Mouse (Mus musculus) right cerebral cortex, postnatal 10 days (tissue): Measurements from ENCODE around the gene Mgat4a.
"Not testable (repeated sequence)": the region's sequence is repeated elsewhere in the genome, so short reads cannot be mapped to it uniquely, and the experiment has no call there.

Source experiments
- DNase-seq, 2 experiments: peaks; one replicate each; pipeline ENCODE4 v3.0.0; 2021; ENCODE audit warnings: low spot score in 2 of 2

The Mgat4a gene

DNA sequence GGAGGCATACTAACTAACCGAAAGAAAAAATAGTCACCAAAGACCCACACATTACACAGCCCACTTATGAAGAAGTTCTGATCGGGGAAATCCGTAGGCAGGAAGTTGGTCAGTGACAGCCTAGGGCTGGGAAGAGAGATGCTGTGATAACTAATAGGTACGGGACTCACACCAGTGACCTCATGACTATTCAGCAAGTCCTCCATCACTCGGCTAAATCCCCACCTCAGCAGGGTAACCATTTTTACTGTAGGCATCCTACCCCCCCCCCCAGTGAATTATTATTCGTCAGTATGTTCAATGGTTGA lies 8.3 kb downstream of the Mgat4a start:
- no peak for DNase-seq

DNA sequence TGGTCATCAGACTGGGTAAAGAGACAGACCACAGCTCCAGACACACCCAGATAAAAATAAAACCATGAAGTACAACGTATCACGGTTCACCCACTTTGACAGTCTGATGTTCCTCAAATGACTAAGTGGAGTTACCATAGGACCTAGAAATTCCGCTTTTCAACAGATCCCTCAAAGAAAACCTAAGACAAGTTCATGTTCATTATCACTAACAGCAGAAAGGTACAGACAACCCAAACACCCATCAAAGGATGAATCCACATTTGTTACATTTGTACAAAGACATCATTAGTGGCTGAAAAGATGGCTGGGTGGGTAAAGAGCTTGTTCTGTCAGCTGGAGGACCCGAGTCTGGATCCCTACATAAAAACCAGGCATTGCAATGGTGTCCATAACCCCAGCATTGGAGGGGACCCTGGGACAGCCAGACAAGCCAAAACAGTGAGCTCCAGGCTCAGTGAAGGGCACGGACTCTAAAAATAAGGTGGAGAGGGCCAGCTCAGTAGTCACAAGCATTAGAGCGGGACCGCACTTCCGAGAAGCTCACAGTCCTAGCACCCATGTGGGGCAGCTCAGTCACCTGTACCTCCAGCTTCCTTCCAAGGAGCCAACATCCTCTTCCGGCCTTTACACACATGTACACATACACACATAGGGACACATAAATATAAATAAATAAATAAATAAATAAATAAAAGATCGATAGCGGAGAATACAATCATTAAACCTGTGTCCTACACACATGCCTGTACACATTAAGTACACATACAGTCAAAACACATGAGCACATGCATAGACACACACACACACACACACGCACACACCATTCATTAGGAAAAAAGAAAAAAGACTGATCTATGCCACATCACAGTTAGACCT lies 8.9 kb downstream of the Mgat4a start:
- DNase-seq = no peak

DNA sequence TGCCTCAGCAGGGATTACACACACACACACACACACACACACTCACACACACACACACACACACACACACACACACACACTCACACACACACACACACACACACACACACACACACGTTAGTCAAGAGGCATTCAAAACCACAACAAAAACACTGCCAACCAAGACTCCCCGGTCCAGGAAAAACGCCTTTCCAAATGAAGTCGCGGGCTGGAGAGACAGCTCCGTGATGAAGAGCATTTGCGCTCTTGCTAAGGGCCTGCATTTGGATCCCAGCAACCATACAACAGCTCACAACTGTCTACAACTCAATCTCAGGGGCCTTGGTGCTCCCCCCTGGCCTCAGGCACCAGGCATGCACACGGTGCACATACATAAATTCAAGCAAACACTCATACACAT lies 10.8 kb downstream of the Mgat4a start:
- no peak for DNase-seq

DNA sequence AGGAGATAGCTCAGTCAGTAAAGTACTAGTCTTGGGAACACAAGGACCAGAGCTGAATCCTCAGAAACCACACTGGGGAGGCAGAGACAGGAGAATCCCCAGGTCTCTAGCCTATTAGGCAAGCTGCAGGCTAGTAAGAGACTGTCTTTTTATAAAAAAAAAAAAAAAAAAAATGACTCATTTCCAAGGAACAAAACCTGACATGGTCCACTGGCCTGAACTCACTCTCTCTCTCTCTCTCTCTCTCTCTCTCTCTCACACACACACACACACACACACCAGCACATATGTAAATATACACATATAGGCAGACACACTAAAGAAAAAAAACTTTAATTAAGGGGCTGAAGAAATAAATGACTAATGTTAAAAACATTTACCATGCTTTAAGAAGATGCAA lies 14.6 kb downstream of the Mgat4a start:
- no peak for DNase-seq

DNA sequence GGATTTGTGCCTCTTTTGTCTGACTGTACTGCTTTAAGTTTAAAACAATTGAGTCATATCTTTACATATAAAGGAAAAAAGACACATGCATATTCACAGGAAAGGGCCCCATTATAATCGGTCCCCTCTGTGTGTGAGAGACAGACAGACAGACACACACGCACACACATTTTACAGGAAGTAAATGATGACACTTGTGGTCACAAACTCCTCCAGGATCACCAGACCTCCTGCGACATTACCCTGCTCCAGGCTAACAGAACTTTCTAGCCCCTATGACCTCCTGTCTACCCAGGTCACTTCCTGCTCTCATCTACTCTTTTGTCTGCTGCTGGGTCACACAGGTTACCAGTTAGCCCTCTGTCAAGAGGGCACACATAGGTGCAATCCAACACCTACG lies 16.1 kb downstream of the Mgat4a start:
- DNase-seq = no peak

DNA sequence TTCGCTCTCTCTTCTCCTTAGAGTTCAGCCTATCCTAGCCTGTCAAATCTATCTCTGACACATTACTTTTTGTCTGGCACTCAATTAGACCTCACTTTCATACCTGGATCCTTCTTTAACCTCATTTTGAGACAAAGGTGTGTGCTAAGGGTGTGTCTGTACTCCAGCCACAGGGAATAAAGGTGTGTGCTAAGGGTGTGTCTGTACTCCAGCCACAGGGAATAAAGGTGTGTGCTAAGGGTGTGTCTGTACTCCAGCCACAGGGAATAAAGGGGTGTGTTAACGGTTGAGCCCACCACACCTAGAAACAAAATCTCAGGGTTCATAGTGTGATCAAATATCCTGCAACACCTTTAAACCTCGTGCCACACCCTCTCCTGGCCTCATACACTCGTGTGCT lies 16.7 kb downstream of the Mgat4a start:
- DNase-seq = not testable (repeated sequence)

DNA sequence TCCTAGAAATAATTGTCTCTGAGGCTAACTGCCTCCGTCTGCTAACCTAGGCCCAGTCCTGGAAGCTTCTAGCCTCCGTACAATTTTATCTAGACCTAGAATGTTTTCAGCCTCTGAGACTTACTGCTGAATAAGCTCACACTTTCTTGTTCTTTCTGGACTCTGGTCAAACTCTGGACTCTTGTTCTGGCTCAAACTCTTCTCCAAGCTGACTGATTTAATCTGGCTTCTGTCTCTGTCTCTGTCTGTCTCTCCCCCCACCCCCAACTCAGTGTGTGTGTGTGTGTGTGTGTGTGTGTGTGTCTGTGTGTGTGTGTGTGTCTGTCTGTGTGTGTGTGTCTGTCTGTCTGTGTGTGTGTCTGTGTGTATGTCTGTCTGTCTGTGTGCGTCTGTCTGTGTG lies 17.3 kb downstream of the Mgat4a start:
- not testable (repeated sequence) for DNase-seq

DNA sequence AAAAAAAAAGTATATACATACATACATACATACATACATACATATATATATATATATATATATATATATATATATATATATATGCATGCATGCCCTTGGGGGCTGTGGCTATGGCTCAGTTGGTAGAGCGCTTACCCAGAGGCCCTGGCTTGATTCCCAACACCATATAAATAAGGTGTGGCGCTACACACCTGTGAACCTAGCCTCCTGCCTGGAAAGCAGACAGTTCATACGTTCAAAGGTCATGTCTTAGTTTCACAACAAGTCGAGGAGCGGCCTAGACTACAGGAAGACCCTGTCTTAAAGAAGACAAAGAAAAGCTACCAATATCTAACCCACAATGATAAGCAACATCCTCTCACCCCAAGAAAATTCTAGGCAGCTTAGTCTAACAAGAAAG lies 18.7 kb downstream of the Mgat4a start:
- DNase-seq = no peak

DNA sequence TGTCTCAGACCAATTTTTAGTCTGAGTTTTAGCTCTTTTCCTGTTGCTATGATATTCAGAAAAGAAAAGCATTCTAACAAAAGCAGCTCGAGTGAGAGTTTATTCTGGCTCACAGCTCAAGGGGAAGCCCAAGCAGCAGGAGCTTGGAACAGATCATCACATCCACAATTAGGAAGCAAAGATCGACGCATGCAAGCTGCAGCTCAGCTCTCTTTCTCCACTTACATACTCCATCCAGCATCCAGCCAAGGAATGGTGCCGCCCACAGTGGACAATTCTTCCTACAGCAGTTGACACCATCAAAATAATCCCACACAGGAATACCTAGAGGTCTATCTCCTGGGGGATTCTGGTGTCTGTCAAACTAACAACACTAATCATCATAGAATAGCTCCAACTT lies 22.0 kb downstream of the Mgat4a start:
- no peak for DNase-seq

DNA sequence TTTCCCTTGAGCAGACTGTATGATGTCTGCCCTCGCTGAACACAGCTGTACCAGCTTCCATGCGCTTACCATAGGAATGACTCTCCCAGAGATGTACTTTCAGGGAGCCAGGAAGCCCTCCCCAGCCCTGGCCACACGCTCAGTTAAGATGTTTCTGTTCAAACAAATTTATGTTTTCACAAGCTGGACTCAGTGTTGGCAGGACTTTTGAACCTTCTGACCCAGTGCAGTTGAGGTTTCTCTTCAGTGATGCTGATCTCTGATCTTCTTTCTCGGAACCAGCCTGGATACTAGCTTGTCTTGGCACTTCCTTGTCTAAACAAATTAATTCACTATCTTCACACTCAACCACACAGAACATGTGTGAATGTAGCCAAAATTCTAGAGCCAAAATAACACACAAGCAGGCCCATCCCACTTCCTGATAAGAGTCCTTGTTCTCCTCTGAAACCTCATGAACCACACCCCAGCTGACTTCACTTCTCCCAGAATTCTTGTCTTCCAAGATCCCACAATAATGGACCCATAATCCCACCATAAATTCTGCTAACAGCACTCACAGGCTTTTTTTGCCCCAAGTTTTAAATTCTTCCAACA lies 22.6 kb downstream of the Mgat4a start:
- no peak for DNase-seq

DNA sequence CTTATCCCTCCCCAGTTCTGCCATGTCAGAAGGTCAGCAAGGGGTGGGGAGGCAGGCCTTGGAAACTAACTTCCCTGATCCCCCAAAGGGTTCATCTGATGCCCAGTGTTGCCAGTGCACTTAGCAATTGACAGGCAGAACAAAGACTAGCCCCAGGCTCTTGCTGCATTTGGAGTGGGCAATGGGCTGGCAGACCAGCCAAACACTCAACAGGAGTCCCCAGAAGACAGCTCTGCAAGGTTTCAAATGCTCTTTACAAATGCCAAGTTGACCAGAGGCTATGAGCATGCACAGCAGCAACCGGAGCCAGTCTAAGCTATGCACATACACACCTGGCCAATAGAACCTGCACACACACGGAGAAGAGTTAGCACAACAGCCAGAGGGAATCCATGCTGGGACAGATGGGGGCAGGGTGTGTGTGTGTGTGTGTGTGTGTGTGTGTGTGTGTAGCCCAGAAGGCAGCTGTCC lies 27.8 kb downstream of the Mgat4a start:
- no peak for DNase-seq

DNA sequence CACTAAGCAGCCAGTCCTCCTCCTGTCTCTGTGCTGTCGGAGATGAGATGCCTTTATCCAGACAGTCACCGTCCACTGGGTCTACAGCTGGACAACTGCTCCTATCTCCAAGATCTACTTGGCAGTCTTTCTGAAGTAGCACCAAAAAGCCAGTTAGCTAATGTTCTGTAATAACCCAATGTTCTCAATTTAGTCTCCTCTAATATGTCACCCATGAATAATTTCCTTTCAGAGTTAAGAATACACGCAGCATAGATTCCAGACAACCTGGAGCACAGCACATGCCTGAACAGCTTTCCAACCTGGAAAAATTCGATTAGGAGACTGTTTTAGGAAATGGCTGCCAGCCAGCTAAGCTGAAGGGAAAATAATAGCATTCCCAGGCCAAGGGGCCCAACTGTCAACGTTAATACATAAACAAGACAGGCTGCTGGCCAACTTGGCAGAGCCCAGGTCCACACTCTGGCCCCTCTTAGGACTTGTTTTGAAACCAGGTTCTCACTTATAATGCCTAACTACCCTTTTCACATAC lies 28.6 kb downstream of the Mgat4a start:
- DNase-seq = peak in 1 of 2 experiments; percentile 48

DNA sequence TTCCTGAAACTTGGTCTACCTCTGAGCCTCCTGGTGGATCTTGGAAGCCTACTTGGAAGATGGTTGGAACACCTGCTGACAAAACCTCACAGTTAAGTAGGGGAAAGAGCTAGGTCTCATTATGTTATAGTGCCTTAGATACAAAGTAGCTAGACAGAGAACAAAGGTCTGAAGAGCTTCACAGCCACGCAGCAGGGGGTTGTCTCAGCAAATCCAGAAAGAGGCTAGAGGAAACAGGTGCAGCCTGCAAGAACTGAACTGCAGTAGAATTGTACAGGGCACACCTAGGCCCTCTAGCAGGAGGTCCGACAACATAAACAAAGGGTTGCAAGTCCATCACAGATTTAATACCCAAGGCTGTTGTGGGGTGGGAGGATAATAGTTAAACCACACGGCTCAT lies 30.6 kb downstream of the Mgat4a start:
- no peak for DNase-seq

DNA sequence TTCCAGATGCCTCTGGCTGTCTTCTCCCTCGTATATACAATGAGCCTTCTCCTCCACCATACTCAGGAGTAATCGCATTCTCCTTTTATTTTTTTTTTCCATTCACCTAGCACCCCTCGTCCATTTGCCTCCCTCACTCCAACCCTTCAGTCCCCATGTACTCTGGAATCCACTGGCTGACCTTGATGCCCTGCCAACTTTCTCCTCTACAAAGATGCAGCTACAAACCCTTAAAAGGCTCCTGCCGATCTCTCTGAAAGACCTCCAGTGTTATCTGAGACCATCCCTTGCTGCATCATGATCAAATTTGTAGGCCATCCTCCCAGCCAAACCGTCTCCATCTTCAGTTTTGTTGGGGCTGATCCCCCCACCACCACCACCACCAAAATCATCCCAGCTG lies 31.4 kb downstream of the Mgat4a start:
- no peak for DNase-seq

DNA sequence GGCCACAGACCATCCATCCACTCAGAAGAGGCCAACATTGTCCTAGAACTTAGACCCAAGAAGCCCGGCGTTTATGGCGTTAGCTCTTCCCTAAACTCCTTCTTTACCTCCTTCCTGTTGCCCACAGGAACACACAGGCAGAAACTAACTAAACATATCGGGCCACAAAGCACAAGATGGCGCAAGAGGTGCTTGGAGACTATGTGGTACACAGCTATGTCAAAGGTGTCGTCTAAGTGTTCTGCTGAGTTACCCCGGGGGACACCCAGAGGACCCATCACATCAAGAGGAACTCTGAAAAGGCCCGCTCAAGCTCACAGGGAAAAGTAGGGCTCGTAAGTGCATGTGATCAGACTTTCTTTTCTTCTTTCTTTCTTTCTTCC lies 35.5 kb downstream of the Mgat4a start:
- DNase-seq = no peak

DNA sequence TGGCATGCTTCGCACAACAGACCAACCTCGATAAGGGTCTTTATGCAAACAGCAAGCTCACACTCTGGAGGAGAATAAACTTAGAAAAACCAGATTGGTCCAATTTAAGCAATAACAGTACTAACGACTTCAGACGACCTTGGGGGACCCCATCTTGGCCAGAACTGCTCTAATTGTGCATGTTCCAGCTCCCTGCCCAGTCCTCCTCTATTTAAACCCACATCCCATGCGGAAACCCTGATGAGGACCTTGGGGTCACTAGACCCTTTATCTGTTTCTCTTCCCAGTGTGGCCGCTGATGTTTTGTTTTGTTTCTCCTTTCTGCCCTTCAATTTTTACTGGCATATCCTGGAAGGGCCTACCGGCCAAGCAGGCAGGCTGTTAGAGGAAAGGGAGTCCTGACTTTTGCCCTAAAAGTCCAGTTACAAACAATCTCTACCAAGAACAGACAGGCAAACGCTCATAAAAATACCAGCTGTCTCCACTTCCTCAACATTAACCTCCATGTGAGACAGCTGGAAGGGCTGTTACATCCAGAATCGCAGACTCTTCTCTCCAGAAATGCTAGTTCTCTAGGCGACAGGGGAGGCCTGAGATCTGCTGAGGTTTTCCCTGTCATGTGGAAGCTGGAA lies 36.0 kb downstream of the Mgat4a start:
- DNase-seq = no peak

DNA sequence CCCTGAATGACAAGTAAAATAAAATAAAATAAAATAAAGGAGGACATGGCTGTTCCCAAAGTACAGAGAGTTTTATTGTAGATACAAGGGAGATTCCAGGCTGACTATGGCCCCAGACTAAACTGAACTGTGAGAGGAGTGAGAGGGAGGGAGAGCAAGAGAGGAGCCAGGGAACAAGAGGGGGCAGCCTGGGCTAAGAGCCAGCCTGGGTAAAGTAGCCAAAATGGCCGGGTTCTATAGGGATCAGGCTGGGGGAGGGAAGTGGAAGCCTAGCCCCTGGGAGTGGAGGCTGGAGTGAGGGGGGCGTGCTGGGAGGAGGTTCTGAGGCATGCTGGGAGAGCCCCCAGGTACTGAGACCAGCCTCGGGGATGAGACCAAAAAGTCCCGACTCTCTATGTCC lies 37.2 kb downstream of the Mgat4a start:
- DNase-seq = no peak

DNA sequence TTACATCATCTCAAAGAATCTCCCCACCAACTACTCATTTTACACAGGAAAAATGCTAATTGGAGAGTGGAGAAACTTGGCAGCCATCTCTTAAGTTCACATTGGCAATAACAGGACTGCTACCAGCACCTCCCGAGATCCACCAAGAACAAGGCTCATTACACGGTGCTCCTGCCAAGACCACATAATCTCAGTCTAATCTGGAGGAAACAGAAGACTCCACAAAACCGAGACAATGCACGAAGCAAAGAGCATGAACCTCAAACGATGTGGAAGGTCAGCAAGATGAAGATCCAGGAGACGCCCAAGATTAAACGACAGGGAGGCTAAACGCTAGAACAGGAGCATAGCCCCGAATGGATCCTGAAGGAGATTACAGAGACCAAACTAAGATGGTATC lies 38.5 kb downstream of the Mgat4a start:
- DNase-seq = no peak

DNA sequence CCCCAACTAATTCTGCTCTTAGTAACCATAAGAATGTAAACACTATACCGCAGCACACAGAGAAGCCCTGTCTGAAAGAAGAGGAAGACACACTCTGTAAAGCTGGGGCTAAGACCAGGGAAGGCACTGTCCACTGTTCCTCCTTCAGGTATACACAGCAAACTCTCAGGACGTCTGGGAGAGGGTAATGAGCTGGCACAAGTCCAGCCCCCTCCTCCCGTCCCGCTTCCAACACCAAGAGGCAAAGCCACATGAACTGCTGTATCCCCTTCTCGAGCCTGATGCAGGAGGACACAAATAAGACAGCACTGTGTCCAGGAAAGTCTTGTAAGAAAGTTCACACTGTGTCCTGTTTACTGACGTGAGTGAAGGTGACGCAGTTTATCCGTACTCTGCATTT lies 40.1 kb downstream of the Mgat4a start:
- DNase-seq = no peak

DNA sequence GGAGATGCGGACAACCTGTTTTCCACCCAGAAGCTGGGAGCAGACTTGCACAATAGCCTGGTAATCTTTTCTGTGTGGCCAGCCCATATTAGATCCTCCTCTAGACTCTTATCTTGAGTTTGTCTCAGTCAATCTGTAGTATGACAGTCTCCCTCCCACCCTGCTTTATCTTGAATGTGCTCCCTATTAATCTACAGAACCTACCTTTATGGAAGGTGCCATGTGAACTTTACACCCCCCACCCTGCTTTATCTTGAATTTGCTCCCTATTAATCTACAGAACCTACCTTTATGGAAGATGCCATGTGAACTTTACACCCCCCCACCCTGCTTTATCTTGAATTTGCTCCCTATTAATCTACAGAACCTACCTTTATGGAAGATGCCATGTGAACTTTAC lies 41.4 kb downstream of the Mgat4a start:
- not testable (repeated sequence) for DNase-seq

DNA sequence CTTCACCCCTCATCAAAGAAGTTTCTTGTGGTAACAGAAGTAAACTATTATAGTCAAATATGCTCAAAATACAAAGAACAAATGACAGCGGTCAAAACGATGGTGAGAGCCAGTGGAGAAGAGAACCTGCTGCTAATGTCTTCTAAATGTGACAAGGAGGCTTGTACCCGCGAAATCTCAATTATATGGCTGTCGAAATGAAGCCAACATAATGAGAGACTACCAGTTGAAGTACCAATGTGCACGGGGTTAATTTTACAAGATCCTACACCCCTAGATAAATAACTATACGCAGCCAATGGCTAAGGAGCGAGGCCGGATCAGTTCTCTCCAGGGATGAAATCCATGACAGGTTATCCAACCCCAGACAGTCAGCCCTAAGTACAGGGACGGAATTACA lies 41.9 kb downstream of the Mgat4a start:
- no peak for DNase-seq

DNA sequence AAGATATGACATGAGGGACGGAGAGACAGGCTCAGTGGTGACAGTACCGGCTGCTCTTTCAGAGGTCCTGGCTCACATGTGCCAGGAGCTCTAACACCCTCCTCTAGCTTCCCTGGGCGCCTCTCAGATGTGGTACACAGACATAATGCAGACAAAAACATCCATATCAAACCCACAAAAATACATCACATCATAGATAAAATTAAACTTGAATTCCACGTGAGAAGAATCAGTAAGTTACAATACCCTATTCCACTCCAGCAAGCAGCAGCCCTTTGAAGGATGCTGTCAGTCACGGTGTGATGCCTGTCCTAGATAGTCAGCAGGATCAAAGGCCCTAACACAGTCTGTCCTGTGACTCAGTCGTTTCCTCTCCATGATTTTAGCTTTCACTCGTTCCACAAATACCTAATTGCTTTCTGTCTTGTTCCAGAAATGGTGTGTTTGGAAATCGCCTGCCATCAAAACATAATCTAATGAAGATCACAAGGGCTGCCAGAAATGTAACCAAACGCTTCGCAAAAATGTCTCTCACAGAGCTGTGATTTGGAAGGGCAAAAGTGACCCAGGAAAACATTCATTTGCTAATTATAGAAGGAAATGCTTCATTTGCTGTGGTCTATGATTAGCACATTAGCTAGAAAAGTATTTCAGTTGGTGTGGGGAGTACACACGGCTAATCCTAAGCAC lies 44.1 kb downstream of the Mgat4a start:
- DNase-seq = no peak
